Mouse (Mus musculus) G1E (cell line): ENCODE results near the gene Enc1.

Experiments
- CTCF ChIP-seq: IDR thresholded peaks from 2 replicates; pipeline ENCODE4 v1.5.1; 2012; ENCODE audit warnings: low read depth, low read length, inconsistent platforms, mixed read lengths
- GATA1 ChIP-seq: IDR thresholded peaks from 2 replicates; pipeline ENCODE4 v1.6.1; 2012; ENCODE audit warnings: borderline replicate concordance, low read length, inconsistent platforms, mixed read lengths
- GATA2 ChIP-seq: IDR thresholded peaks from 2 replicates; pipeline ENCODE4 v1.6.1; 2012; ENCODE audit warnings: low read depth, low read length, inconsistent platforms, borderline replicate concordance
- POLR2AphosphoS5 ChIP-seq: IDR thresholded peaks from 2 replicates; pipeline ENCODE4 v1.6.1; 2012; ENCODE audit warnings: low read depth, low read length, inconsistent platforms; ENCODE audit not compliant: insufficient replicate concordance
- TAL1 ChIP-seq: conservative IDR thresholded peaks from 2 replicates; pipeline ENCODE4 v1.6.1; 2012; ENCODE audit warnings: low read depth, low read length, inconsistent platforms, mixed read lengths

GRCm38 (mm10) chr13:97239343-97240180 lies 1.3 kb upstream of the Enc1 start:
- TF ChIP-seq CTCF, result no peak
- no peak for TF ChIP-seq POLR2AphosphoS5
- TF ChIP-seq GATA1, result no peak
- TF ChIP-seq TAL1, result no peak
- TF ChIP-seq GATA2, result no peak
